Mouse (Mus musculus) heart, postnatal 4 days (tissue): ENCODE results near the gene Gm44579. TPM values are rescaled to one million over a fixed set of nuclear protein-coding genes. Genes with fewer than 3 reads are reported as not detected.

Experiments used
- DNase-seq: peaks from one replicate; pipeline ENCODE4 v3.0.0; 2021
- total RNA-seq, 2 experiments: library from RNA; stranded (reverse); gene quantifications; 2 replicates each; pipeline ENCODE4 v1.2.3; 2021

Gm44579 gene
- total RNA-seq = not detected

DNA sequence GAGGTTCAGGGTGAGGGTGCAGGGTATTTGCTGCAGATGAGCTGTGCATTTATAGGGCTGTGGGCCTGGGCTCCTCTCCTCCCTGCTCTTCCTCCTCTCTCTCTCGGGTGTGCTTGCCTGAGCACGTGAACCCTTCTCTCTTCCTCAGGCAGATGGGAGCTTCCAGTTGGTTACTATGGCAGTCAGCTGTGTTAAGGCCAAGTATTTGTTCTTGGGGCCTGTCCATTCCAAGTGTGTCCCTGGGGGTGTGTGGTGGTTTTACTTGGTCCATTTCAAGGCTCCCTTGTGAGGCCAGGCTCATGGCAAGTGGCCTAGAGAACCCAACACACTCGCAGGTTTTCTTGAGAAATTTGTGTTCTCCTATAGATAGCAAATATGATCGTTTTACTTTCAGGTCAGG is at the start of gene Gm44579, which contains the start of gene Olfr287:
TSS of gene Gm44579 (minus strand) at position 101 of the 400 bp plus-strand sequence.
TSS of gene Olfr287 (minus strand) at position 180 of the 400 bp plus-strand sequence.
- DNase-seq = no peak

DNA sequence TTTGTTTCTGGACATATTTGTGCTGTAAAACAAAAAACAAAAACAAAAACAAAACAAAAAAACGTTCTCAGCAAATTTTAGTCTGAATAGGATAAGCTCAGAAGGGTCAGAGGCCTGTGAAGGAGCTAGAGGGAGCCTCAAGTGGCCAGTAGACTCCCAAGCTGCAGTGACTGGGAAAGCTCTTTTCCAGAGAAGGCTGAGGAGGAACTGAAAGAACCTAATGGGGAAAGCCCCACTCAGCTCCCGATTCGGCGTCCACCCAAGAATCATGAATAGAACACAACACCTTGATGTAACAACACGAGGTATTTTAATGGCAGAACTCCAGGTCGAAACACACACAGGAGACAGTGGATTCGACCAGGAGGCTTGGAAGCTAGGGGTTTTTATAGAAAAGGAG is 37.0 kb upstream of the Gm44579 start:
- no peak for DNase-seq

DNA sequence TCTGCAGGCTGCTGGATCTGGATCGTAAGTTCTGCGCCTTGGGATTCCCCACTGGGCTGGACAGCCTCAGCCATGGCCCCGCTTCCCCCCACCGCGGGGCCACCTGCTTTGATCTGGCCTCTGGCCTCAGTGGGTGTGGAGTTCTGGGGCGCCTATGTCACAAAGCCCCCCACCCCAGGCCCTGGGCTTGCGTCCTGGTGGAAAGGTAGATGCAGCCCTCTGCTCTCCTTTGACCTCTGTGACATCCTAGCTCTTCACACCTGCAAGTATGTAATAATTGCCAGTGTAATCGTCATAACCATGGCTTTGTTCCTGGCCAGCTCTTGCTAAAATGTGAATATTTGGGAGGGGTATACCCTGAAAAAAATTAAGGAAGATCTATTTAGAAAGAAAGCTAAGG is 36.4 kb upstream of the Gm44579 start, which contains the start of gene H1fnt:
TSS of gene H1fnt (minus strand) at position 101 of the 400 bp plus-strand sequence.
- DNase-seq = no peak

DNA sequence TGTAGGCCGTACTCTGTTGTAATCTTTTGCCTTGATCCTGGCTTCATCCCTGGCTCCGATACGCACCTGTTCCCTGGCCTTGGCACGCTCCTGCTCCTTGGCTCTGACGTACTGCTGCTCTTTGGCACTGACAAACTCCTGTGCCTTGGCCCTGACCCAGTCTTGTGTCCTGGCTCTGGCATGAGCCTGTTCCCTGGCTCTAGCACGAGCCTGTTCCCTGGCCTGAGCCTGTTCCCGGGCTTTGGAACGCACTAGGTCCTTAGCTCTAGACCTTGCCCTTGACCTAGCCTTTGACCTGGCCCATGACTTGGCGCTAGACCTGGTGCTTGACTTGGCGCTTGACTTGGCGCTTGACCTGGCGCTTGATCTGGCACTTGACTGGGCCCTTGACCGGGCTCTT is 35.5 kb upstream of the Gm44579 start:
- no peak for DNase-seq

DNA sequence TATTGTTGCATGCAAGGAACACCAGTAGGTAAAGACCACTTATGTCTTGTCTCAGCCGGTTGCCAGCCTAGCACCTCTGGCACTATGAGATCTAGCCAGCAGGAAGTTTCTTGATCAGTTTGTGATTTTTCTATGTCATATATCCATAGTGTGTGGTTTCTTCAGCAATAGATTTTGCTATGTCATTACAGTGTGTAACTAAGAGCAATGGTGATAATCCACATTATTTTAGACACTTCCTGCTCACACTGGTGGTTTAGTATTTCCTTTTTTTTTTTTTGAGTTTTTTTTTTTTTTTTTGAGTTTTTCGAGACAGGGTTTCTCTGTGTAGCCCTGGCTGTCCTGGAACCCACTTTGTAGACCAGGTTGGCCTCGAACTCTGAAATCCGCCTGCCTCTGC is 14.7 kb upstream of the Gm44579 start:
- DNase-seq = no peak

DNA sequence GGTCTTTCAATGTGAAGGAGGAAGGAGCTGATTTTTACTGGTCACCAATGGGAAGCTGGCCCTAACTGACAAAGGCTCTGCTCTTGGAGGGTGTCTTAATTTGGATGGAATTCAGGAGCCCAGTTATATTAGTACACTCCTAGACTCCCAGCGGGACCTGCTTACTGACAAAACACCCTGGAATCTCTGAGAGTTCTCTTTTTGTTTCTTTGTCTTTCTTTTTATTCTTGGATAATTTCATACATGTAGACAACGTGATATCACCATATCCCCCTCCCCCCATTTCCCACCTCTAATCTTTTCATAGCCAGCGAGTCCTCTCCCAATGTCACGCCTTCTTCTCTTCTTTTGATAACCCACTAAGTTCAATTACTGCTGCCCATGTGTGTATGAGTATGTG is 13.6 kb upstream of the Gm44579 start, which contains the start of gene Olfr286:
TSS of gene Olfr286 (minus strand) at position 101 of the 400 bp plus-strand sequence.
- no peak for DNase-seq

DNA sequence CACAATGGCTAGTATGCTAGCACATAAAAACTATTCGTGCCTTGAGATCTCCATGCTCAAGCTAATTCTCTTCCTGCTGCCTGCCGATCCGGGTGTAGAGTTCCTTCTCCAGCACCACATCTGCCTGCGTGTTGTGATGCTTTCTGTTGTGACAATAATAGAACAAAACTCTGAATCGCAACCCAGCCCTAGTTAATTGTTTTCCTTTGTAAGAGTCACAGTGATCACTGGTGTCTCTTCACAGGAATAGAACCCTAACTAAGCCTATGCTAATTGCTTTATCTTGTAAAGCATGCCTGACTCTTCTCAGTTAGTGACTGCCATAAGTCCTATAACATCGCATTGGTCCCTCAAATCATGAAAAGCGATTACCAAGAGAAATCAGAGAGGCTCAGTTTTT is 5.3 kb upstream of the Gm44579 start:
- no peak for DNase-seq

DNA sequence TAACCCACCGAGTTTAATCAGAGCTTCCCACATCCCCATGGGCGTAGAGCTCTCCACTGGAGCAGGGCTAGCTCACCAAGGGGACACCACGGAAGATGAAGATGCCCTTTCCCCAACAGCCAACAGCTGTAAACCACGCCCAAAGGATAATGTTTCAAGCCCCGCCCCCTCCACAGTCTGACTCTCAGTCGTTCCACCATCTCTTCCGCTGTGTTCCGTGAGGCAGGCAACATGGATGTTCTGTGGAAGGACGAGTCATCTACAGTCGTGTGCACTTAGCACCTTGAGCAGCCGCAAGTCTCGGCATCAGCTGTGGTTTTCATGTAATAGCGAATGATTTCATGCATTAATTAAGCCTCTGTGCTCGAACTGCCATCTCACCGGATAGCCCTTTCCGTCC is 4.8 kb upstream of the Gm44579 start:
- DNase-seq = no peak

DNA sequence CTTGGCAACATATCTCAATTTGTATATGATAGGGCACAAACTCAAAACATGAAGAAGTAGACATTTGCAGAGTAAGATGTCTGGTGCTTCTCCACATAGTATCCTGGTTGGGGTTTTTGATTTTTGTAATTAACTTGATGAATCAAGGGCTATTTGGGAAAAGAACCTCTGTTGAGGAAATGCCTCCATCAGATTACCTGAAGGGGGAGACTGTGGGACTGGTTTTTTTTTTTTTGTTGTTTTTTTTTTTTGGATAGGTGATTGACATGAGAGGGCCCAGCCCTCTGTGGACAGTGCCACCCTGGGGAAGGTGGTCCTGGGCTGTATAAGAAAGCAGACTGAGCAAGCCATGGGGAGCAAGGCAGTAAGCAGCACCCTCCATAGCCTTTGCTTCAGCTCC is 1.6 kb upstream of the Gm44579 start:
- no peak for DNase-seq

DNA sequence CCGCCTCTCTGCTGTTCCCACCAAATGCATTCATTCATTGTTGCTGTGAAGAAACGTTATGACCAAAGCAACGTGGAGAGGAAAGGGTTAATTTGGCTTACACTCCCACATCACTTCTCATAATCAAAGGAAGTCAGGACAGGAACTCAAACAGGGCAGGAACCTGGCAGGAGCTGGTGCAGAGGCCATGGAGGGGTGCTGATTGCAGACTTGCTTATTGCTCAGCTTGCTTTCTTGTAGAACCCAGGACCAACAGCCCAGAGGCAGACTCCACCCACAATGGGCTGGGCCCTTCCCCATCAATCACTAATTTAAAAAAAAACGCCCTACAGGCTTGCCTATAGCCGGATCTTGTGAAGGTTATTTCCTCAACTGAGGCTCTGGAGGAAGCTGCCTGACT is 6.6 kb downstream of the Gm44579 start:
- no peak for DNase-seq

DNA sequence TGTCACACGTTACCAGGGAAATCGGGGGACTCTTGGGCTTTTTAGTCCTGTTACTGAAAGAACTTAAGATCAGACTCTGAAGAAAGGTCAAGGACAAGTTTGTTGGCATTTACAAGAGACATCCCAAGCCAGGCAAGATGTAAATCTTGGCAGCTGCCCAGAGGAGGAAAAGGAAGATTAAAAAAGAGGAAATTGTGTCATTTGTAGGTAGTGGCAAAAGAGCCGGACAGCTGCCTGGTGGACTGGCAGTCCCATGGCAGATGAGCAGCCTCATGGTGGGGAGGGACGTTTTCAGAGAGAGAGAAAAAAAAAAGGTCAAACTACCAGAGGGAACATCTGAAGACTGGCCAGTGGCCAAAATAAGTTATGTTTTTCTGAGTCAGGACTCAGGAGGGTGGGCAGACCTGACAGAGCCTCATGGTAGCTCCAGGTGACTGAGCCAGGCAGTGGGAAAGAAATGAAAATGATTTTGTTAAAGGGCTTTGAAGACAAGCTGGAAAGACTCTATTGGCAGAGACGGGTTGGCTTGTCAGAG is 7.4 kb downstream of the Gm44579 start:
- DNase-seq = no peak

DNA sequence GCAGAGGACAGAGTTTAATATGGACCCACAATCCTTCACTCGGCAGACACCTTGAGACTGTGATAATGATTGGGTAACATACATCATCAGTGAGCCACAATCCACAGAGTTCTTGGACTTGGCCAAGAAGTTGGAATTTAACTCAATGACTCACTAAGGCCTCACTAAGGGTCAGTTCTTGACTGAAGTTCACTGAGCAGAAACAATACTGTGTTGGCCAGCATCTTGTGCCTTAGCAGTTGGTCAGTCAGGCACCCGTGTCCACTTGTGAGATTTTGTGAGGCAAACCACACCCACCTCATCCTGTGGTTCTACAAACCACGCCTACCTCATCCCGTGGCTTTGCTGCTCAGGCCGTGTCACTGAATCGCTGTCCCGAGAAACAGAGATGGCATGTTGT is 11.1 kb downstream of the Gm44579 start:
- DNase-seq = no peak

DNA sequence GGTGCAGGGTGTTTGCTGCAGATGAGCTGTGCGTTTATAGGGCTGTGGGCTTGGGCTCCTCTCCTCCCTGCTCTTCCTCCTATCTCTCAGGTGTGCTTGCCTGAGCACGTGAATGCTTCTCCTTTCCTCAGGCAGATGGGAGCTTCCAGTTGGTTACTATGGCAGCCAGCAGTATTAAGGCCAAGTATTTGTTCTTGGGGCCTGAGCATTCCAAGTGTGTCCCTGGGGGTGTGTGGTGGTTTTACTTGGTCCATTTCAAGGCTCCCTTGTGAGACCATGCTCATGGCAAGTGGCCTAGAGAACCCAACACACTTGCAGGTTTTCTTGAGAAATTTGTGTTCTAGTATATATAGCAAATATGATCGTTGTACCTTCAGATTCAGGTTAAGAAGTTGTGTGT is 25.3 kb downstream of the Gm44579 start, which contains the start of gene Olfr288:
TSS of gene Olfr288 (minus strand) at position 101 of the 400 bp plus-strand sequence.
- DNase-seq = no peak

DNA sequence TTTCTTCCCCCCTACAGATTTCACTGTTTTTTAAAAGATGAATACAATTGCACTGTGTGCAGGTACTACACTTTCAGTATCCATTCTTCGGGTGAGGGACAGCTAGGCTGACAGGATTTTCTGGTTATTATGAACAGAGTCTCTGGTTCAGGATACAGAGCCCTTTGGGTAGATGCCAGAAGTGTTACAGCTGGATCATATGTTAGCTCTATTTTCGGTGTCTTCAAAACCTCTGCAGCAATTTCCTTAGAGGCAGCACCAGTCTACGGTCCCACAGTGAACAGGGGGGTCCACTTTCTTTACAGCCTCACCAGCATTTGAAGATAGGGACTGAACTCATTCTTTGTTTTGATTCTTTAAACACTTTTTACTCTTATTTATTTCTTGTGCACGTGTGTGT is 36.3 kb downstream of the Gm44579 start:
- DNase-seq = no peak

DNA sequence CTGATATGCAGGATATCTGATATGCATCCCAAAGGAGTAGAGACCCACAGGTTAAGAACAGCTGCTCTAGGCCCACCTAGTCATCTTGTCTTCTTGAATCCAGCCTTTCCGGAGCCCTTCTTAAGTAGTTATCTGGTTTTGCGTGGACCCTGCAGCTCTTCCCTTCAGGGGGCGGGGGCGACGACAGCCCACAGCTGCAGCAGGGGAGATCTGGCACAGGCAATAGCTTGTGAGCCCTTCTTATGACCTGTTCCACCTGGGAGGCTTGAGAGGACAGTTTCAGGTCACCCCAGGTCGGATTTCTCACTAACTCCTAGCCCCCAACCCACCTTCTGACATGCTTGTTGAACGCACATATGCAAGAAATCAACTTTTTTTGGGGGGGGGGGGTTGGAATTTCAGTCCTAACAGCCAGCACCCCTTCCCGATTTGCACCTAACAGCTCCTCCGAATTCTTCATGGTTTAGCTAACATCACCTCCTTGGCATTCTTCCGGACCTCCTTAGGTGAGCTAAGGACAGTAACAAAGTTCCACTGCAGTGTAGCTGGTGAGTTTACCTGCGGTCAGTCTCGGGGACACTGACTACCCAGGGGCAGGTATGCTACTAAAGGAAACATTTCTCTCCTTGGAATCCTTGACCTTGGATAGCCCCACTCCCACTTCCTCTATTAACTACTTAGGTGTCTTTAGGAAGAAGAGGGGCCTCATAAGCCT is 38.8 kb downstream of the Gm44579 start:
- DNase-seq = peak; percentile 12

DNA sequence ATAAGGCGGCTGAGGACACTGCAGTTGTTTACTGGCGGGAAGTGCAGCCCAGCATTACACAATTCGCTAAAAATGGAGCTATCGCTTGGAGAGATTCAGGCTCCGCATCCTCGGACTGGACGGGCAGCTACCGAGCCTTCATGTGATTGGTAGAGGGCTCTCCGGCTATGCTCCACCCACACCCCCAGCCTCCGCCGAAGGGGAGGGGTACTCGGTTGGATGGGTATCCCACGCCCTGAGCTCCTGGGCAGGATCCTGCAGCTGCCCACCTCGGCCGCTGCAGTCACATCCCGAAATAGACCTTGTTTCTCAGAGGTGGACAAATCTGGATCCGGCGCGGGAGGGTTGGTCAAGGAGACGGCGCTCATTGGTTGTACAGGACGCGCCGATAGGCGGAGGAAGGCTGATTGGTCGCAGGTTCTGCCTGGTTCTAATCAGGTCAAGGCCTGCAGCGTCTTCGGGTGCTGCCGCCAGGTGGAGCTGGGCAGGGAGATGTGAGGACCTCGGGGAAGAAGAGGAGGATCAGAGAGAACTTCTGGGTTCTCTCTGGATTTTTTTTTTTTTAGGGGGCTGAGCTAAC is 39.6 kb downstream of the Gm44579 start:
- peak; percentile 96 for DNase-seq

DNA sequence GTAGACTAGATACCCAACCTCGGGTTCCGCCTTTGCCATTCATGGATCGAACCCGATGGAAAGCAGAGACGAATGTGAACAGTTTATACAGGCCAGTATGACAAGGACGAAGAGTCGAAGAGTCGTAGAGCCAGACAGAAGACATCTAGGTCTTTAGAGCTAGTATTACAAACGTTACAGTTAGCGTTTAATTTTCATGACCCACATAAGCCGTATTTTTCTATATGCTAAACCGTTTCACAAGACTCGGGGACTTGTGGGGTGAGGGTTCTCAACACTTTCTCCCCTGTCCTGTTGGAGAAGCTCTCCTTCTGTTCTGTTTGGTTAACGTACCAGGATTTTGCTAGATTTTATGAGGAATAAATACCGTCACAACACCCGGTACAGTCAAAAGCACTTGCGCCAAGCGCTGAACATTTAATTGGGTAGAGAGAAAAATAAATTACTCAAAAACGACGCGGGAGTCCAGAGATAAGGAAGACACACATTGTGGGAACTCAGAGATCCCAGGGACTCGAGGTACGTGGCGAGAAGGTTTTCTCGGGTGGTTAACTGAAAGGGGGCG is 40.1 kb downstream of the Gm44579 start:
- DNase-seq = no peak

DNA sequence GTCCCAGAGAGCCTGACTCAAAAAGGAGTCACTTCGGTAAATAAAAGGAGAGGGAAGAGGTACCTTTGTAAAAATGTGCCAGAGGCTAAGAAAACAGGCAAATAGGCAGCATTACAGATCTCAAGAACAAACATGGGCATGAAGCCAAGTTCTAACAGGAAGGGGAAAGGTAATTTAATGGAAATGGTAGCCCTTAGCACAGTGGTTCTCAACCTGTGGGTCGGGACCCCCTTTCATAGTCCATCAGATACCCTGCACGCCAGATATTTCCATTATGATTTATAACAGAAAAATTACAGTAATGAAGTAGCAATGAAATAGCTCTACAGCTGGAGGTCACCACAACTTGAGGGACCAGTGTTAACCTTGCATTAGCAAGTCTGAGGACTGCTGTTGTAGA is 43.5 kb downstream of the Gm44579 start:
- DNase-seq = no peak

DNA sequence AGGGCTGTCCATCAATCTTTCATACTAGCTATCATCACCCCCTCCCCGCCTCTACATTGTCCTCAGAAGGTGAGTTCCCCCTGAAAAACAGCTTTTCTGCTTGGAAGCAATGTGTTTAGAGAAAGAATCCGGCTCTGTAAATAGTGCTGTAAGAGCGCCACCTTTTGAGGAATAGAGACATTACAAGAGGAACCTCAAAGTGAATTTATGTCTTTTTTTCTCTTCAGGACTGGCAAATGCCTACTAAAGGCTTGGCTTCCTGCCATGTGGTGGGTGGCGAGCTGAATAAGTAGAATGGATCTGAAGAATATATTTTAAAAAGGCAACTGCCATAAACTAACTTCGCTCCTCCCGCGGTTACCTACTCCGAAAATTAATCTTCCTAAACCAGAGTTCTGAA is 47.0 kb downstream of the Gm44579 start:
- peak; percentile 27 for DNase-seq

DNA sequence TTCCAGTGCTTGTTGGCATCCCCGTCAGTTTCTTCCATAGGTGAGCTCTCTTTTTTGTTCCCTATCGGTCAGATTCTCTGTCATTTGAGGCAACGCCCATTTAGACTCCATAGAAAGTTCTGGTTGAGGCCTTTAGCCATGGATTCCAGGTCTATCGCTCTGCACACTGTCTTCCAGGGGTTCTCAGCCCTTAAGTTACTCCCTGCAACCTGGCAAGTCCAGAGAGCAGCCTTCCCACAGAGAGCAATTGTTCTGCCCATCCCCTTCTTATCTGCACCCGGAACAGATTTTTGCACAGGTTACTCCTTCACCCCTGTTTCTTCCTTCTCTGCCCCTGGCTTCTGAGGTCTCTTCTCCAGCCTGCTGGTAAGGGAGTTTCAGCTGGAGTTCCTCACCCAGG is 48.7 kb downstream of the Gm44579 start:
- no peak for DNase-seq

DNA sequence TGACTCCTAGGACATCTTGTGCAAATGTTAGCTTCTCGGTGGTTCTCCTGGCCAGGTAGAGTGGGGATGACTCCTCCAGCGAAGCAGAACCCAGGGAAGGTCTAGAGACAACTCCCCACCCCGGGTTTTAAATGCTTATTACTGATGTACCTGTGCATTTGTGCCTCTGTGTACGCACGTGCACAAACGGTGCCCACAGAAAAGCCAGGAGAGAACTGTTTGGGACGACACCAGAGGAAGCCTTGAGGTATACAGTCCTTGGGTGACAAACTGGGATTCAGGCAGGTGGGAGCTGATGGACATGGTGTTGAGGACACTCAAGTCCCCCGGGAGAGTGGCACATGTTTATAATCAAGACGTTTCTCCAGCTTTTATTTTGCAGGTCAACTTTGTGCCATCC is 49.9 kb downstream of the Gm44579 start:
- no peak for DNase-seq

DNA sequence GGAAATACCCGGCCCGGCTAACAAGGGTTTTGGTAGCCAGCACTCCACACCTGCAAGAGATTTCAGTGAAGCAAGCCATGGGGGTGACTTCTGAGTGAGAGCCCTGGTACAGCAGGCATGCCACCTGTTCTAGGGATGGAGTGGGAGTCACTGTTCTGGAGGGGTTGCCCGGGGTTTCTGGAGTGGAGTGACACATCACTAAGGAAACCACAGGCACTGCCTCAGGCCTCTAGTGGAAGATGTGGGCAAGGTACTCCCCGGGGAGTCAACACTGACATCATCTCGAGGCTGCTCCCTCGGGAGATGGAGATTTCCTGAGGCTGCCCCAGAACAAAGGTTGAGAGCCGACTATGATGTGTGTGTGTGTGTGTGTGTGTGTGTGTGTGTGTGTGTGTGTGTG is 50.4 kb downstream of the Gm44579 start:
- DNase-seq = peak; percentile 34

DNA sequence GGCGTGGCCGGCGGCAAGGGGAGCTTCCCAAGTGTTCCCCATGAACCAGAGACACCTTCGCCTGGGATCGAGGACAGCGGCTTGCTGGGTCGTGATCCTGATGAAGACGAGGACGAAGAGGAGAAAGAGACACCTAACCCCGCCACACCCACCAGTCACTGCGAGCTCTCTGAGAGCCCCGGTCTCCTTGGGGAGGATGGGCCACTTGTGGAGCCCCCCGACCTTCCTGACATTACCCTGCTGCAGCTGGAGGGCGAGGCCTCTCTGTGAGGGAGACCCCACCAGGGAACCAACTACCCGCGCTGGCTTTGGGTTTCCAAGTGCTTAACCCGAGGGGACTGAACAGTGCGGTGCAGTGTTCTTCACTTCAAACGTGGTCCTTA is 52.2 kb downstream of the Gm44579 start:
- DNase-seq = no peak
